Mouse (Mus musculus) stomach, embryonic 14.5 days (tissue): ENCODE results near the gene Cenpx. TPM values are rescaled to one million over a fixed set of nuclear protein-coding genes. Genes with fewer than 3 reads are reported as not detected.

ENCODE experiments used
- ATAC-seq: fragments of 200-750 bp; cut with Nextera tagmentation; 2 replicates; pipeline ENCODE4 v1.8.0; 2017; ENCODE audit warnings: low read depth, moderate TSS enrichment; ENCODE audit not compliant: insufficient number of reproducible peaks, insufficient read depth, low FRiP score
- H3K27ac ChIP-seq: fragments of 300-500 bp; sonication (generic); 2 replicates; pipeline ENCODE4 v1.5.1; 2014; ENCODE audit warnings: mild to moderate bottlenecking, low read length, moderate library complexity, mixed read lengths
- H3K27me3 ChIP-seq: fragments of 300-500 bp; sonication (generic); 2 replicates; pipeline ENCODE4 v1.6.1; 2014; ENCODE audit warnings: low read length, control low read depth, mixed read lengths; ENCODE audit not compliant: control insufficient read depth, insufficient read depth
- H3K36me3 ChIP-seq: fragments of 300-500 bp; sonication (generic); 2 replicates; pipeline ENCODE4 v1.6.1; 2014; ENCODE audit warnings: mild to moderate bottlenecking, control low read depth, low read length, moderate library complexity, mixed read lengths; ENCODE audit not compliant: control insufficient read depth, insufficient read depth
- H3K4me1 ChIP-seq: fragments of 300-500 bp; sonication (generic); 2 replicates; pipeline ENCODE4 v1.6.1; 2014; ENCODE audit warnings: low read length, control low read depth, mixed read lengths; ENCODE audit not compliant: control insufficient read depth, insufficient read depth
- H3K4me2 ChIP-seq: fragments of 300-500 bp; sonication (generic); replicated peaks from 2 replicates; pipeline ENCODE4 v1.6.1; 2014; ENCODE audit warnings: low read depth, low read length, control low read depth
- H3K4me3 ChIP-seq: fragments of 300-500 bp; sonication (generic); 2 replicates; pipeline ENCODE4 v1.5.1; 2014; ENCODE audit warnings: low read depth, low read length, control low read depth
- H3K9ac ChIP-seq: fragments of 300-500 bp; sonication (generic); replicated peaks from 2 replicates; pipeline ENCODE4 v1.6.1; 2014; ENCODE audit warnings: low read depth, mild to moderate bottlenecking, control low read depth, low read length, moderate library complexity, mixed read lengths
- H3K9me3 ChIP-seq: fragments of 300-500 bp; sonication (generic); 2 replicates; pipeline ENCODE4 v1.6.1; 2016; ENCODE audit warnings: low read depth, low read length, control low read depth; ENCODE audit not compliant: control insufficient read depth
- WGBS: fragments of 180-500 bp; shearing (Covaris S2); extraction: QIAGEN DNeasy Blood & Tissue Kit; methylation state at CpG from one replicate; pipeline ENCODE4 v1.1.7; 2014; 5-methylcytosine and 5-hydroxymethylcytosine counted together
- polyA plus RNA-seq: library from polyadenylated mRNA; unstranded; fragments of >200 nt; fragmentation: Nextera tagmentation; extraction: Ambion mirVana; gene quantifications from 2 replicates; pipeline ENCODE4 v1.2.1, GENCODE M21; 2014

The Cenpx gene
- polyA plus RNA-seq, 1 experiment from 2014 or later = 165 TPM

- no peak for ATAC-seq
- no peaks in the 10 kb centered on the region for H3K27me3 ChIP-seq
- H3K9ac ChIP-seq = peak overlapping the region; percentile 33; the same call in 1 of the 2 replicates
- WGBS = 10% methylated on average over 17 of the region's 17 CpGs
- H3K4me2 ChIP-seq = peak overlapping the region; percentile 91
- peaks cover 6% of the 10 kb centered on the region for H3K4me1 ChIP-seq
- no peak overlapping the region for H3K27ac ChIP-seq
- H3K36me3 ChIP-seq = peaks cover 20% of the 10 kb centered on the region
- no peaks in the 10 kb centered on the region for H3K9me3 ChIP-seq
- H3K4me3 ChIP-seq = peak overlapping the region; percentile 51
These were observed 6.9 kb upstream of the Cenpx start for GRCm38 (mm10) chr11:120720450-120720849.

- Histone ChIP-seq H3K27me3 (no peaks in the 10 kb centered on the region), H3K27ac (no peak overlapping the region), H3K9ac (no peak overlapping the region), H3K4me2 (no peak overlapping the region), H3K36me3 (peaks cover 20% of the 10 kb centered on the region), H3K9me3 (no peaks in the 10 kb centered on the region), H3K4me1 (peaks cover 10% of the 10 kb centered on the region), H3K4me3 (no peak overlapping the region)
- WGBS = 91% methylated on average over 13 of the region's 13 CpGs
- no peak for ATAC-seq
These were observed 6.4 kb upstream of the Cenpx start for GRCm38 (mm10) chr11:120719841-120720376.

GRCm38 (mm10) chr11:120719242-120719641, 5.7 kb upstream of the Cenpx start:
- no peak overlapping the region for H3K27ac ChIP-seq
- WGBS = 91% methylated on average over 9 of the region's 9 CpGs
- H3K4me1 ChIP-seq = peaks cover 16% of the 10 kb centered on the region
- peaks cover 20% of the 10 kb centered on the region for H3K36me3 ChIP-seq
- H3K4me2 ChIP-seq = no peak overlapping the region
- ATAC-seq = no peak
- no peak overlapping the region for H3K9ac ChIP-seq
- no peaks in the 10 kb centered on the region for H3K27me3 ChIP-seq
- H3K9me3 ChIP-seq = no peaks in the 10 kb centered on the region
- no peak overlapping the region for H3K4me3 ChIP-seq

- WGBS = 91% methylated on average over 9 of the region's 9 CpGs
- Histone ChIP-seq H3K36me3 (peaks cover 20% of the 10 kb centered on the region), H3K27ac (no peak overlapping the region), H3K9me3 (no peaks in the 10 kb centered on the region), H3K4me3 (no peak overlapping the region), H3K4me2 (no peak overlapping the region), H3K9ac (no peak overlapping the region), H3K27me3 (no peaks in the 10 kb centered on the region), H3K4me1 (peaks cover 11% of the 10 kb centered on the region)
- no peak for ATAC-seq
These were observed 1.6 kb upstream of the Cenpx start for GRCm38 (mm10) chr11:120715131-120715530.

- Histone ChIP-seq H3K27me3 (no peaks in the 10 kb centered on the region), H3K9me3 (no peaks in the 10 kb centered on the region), H3K36me3 (peaks cover 18% of the 10 kb centered on the region), H3K4me2 (peak overlapping the region; percentile 94), H3K4me1 (peaks cover 13% of the 10 kb centered on the region), H3K9ac (peak overlapping the region; percentile 54; the same call in 1 of the 2 replicates), H3K27ac (no peak overlapping the region), H3K4me3 (peak overlapping the region; percentile 60)
- 50% methylated on average over 10 of the region's 10 CpGs for WGBS
- ATAC-seq = no peak
These were observed 1.0 kb upstream of the Cenpx start for GRCm38 (mm10) chr11:120714546-120714945.

- H3K27me3 ChIP-seq = no peaks in the 10 kb centered on the region
- peak overlapping the region; percentile 94 for H3K4me2 ChIP-seq
- no peaks in the 10 kb centered on the region for H3K9me3 ChIP-seq
- H3K4me1 ChIP-seq = peaks cover 21% of the 10 kb centered on the region
- H3K27ac ChIP-seq = peak overlapping the region; percentile 73
- ATAC-seq = peak; percentile 26
- WGBS = under 1% methylated on average over 38 of the region's 38 CpGs
- H3K4me3 ChIP-seq = peak overlapping the region; percentile 60
- H3K9ac ChIP-seq = peak overlapping the region; percentile 47
- peaks cover 11% of the 10 kb centered on the region for H3K36me3 ChIP-seq
These were observed 568 bp downstream of the Cenpx start for GRCm38 (mm10) chr11:120712771-120713568.

- Histone ChIP-seq H3K4me2 (peak overlapping the region; percentile 94; the same call in 1 of the 2 replicates), H3K36me3 (peaks cover 5% of the 10 kb centered on the region), H3K4me3 (peak overlapping the region; percentile 60; the same call in 1 of the 2 replicates), H3K27me3 (no peaks in the 10 kb centered on the region), H3K4me1 (peaks cover 24% of the 10 kb centered on the region), H3K27ac (no peak overlapping the region), H3K9ac (0 out of 2 replicates have a peak overlapping the region, but pooled peaks have one; percentile 18), H3K9me3 (no peaks in the 10 kb centered on the region)
- no peak for ATAC-seq
- 59% methylated on average over 8 of the region's 8 CpGs for WGBS
These were observed 1.4 kb downstream of the Cenpx start for GRCm38 (mm10) chr11:120711980-120712604.

GRCm38 (mm10) chr11:120710672-120711071, 2.9 kb downstream of the Cenpx start:
- ATAC-seq = no peak
- no peak overlapping the region for H3K27ac ChIP-seq
- no peak overlapping the region for H3K4me2 ChIP-seq
- no peak overlapping the region for H3K4me3 ChIP-seq
- no peaks in the 10 kb centered on the region for H3K27me3 ChIP-seq
- 44% methylated on average over 5 of the region's 5 CpGs for WGBS
- no peak overlapping the region for H3K9ac ChIP-seq
- H3K9me3 ChIP-seq = no peaks in the 10 kb centered on the region
- H3K36me3 ChIP-seq = peaks cover 5% of the 10 kb centered on the region
- peaks cover 36% of the 10 kb centered on the region for H3K4me1 ChIP-seq
